Mouse (Mus musculus) ES-E14 (cell line): ENCODE data around the gene Tada3.

Source experiments
- HCFC1 ChIP-seq: IDR thresholded peaks from 2 replicates; pipeline ENCODE4 v1.6.1; 2012; ENCODE audit warnings: low read length, inconsistent platforms, borderline replicate concordance; ENCODE audit not compliant: insufficient read depth
- MAFK ChIP-seq: IDR thresholded peaks from 2 replicates; pipeline ENCODE4 v1.6.1; 2014; ENCODE audit warnings: mild to moderate bottlenecking, low read depth, low read length, inconsistent platforms; ENCODE audit not compliant: insufficient read depth

GRCm38 (mm10) chr6:113384351-113384927 is 6.8 kb upstream of the Tada3 start:
- TF ChIP-seq HCFC1 = no peak
- TF ChIP-seq MAFK = no peak
